Mouse (Mus musculus) thymus, adult 2 months (tissue): ENCODE results near the gene Dlgap1.

Experiments
- CTCF ChIP-seq: fragments of 200-500 bp; IDR thresholded peaks from 2 replicates; pipeline ENCODE4 v1.5.1; 2012; ENCODE audit warnings: mild to moderate bottlenecking, control low read depth, low read length, moderate library complexity, borderline replicate concordance; ENCODE audit not compliant: control insufficient read depth, poor library complexity, insufficient read depth; ENCODE audit errors: extremely low read depth
- POLR2A ChIP-seq: fragments of 200-500 bp; IDR thresholded peaks from 2 replicates; pipeline ENCODE4 v1.6.1; 2012; ENCODE audit warnings: mild to moderate bottlenecking, low read length, control low read depth, moderate library complexity; ENCODE audit not compliant: control insufficient read depth, poor library complexity, insufficient read depth; ENCODE audit errors: extremely low read depth

- TF ChIP-seq CTCF = no peak
- TF ChIP-seq POLR2A = no peak
Measured at GRCm38 (mm10) chr17:70835071-70835790, 866.4 kb downstream of the Dlgap1 start.
